Mouse (Mus musculus) hindbrain, postnatal 0 days (tissue): ENCODE results near the gene Mnd1. TPM values are rescaled to one million over a fixed set of nuclear protein-coding genes. Genes with fewer than 3 reads are reported as not detected.
A peak's percentile ranks its signal among the peaks of the same experiment; 100 is the strongest.

ENCODE experiments used
- ATAC-seq: fragments of 200-750 bp; cut with Nextera tagmentation; 2 replicates; pipeline ENCODE4 v1.8.0; 2017; ENCODE audit warnings: mild to moderate bottlenecking, moderate TSS enrichment, moderate library complexity
- DNase-seq: peaks from one replicate; pipeline ENCODE4 v3.0.0-alpha.2; 2015; ENCODE audit warnings: low spot score
- H3K27ac ChIP-seq: fragments of 300-500 bp; sonication (generic); 2 replicates; pipeline ENCODE4 v1.5.1; 2014; ENCODE audit warnings: mild to moderate bottlenecking
- H3K27me3 ChIP-seq: fragments of 300-500 bp; sonication (generic); 2 replicates; pipeline ENCODE4 v1.6.1; 2014; ENCODE audit warnings: low read length, mixed read lengths; ENCODE audit not compliant: insufficient read depth
- H3K36me3 ChIP-seq: fragments of 300-500 bp; sonication (generic); 2 replicates; pipeline ENCODE4 v1.6.1; 2014; ENCODE audit warnings: low read length, mixed read lengths; ENCODE audit not compliant: insufficient read depth
- H3K4me1 ChIP-seq: fragments of 300-500 bp; sonication (generic); 2 replicates; pipeline ENCODE4 v1.6.1; 2014; ENCODE audit warnings: antibody characterized with exemption, low read length, mixed read lengths; ENCODE audit not compliant: insufficient read depth
- H3K4me2 ChIP-seq: fragments of 300-500 bp; sonication (generic); 2 replicates; pipeline ENCODE4 v1.6.1; 2014; ENCODE audit warnings: low read depth, mild to moderate bottlenecking, low read length, moderate library complexity, mixed read lengths
- H3K4me3 ChIP-seq: fragments of 300-500 bp; sonication (generic); 2 replicates; pipeline ENCODE4 v1.5.1; 2014; ENCODE audit warnings: low read length
- H3K9ac ChIP-seq: fragments of 300-500 bp; sonication (generic); replicated peaks from 2 replicates; pipeline ENCODE4 v1.6.1; 2014; ENCODE audit warnings: mild to moderate bottlenecking, low read length, moderate library complexity, mixed read lengths
- H3K9me3 ChIP-seq: fragments of 300-500 bp; sonication (generic); 2 replicates; pipeline ENCODE4 v1.6.1; 2016; ENCODE audit warnings: low read length, mixed read lengths
- CTCF ChIP-seq: IDR thresholded peaks from 2 replicates; pipeline ENCODE4 v1.5.1; 2016; ENCODE audit warnings: antibody characterized with exemption, control low read depth, low read depth
- WGBS: fragments of 180-500 bp; shearing (Covaris S2); extraction: QIAGEN DNeasy Blood & Tissue Kit; methylation state at CpG from one replicate; pipeline ENCODE4 v1.1.7; 2014; 5-methylcytosine and 5-hydroxymethylcytosine counted together
- polyA plus RNA-seq: library from polyadenylated mRNA; unstranded; fragments of >200 nt; fragmentation: Nextera tagmentation; extraction: Ambion mirVana; gene quantifications from 2 replicates; pipeline ENCODE4 v1.2.1, GENCODE M21; 2015
- total RNA-seq: library from RNA; depleted of rRNA; stranded (reverse); fragments of >200 nt; gene quantifications from 2 replicates; pipeline ENCODE4 v1.2.3, GENCODE M21; 2014; rRNA removed

Gene Mnd1
- total and polyA plus RNA-seq, 2 experiments from 2014 or later: 0.73 to 3.7 TPM

- ATAC-seq (no peak), DNase-seq (no peak)
- no peak for TF ChIP-seq CTCF
These were observed 113.8 kb downstream of the Mnd1 start for GRCm38 (mm10) chr3:84041739-84042138.

GRCm38 (mm10) chr3:84040476-84041082 lies 115.0 kb downstream of the Mnd1 start:
- Histone ChIP-seq H3K9ac (peak overlapping the region; percentile 90), H3K4me2 (peak overlapping the region; percentile 77), H3K36me3 (no peaks in the 10 kb centered on the region), H3K27ac (peak overlapping the region; percentile 91), H3K4me3 (peak overlapping the region; percentile 95), H3K9me3 (no peaks in the 10 kb centered on the region), H3K27me3 (no peaks in the 10 kb centered on the region), H3K4me1 (peaks cover 11% of the 10 kb centered on the region)
- no peak; the same call in none of the 2 replicates for ATAC-seq
- peak; percentile 70 for DNase-seq
- 3% methylated on average over 23 of the region's 23 CpGs for WGBS
- TF ChIP-seq CTCF: peak; percentile 29; the same call in 1 of the 2 replicates

More at GRCm38 (mm10) chr3:84041739-84042138, 113.8 kb downstream of the Mnd1 start:
- no peak overlapping the region for H3K4me3 ChIP-seq
- no peak overlapping the region for H3K9ac ChIP-seq
- no peak overlapping the region for H3K4me2 ChIP-seq
- 87% methylated on average over 8 of the region's 8 CpGs for WGBS
- H3K36me3 ChIP-seq: no peaks in the 10 kb centered on the region
- no peaks in the 10 kb centered on the region for H3K9me3 ChIP-seq
- H3K27ac ChIP-seq: no peak overlapping the region
- no peaks in the 10 kb centered on the region for H3K27me3 ChIP-seq
- peaks cover 11% of the 10 kb centered on the region for H3K4me1 ChIP-seq

- no peaks in the 10 kb centered on the region for H3K27me3 ChIP-seq
- H3K4me3 ChIP-seq: peak within 1 kb of the TSS; percentile 95
- peaks cover 11% of the 10 kb centered on the region for H3K4me1 ChIP-seq
- peak within 1 kb of the TSS; percentile 77 for H3K4me2 ChIP-seq
- H3K9me3 ChIP-seq: no peaks in the 10 kb centered on the region
- H3K36me3 ChIP-seq: no peaks in the 10 kb centered on the region
- WGBS: under 1% methylated on average over 80 of the region's 100 CpGs
- DNase-seq: peak; percentile 93
- no peak for TF ChIP-seq CTCF
- peak within 1 kb of the TSS; percentile 91 for H3K27ac ChIP-seq
- ATAC-seq: peak; percentile 94
- H3K9ac ChIP-seq: peak within 1 kb of the TSS; percentile 90
These were observed 115.7 kb downstream of the Mnd1 start, which contains the start of gene Tmem131l for GRCm38 (mm10) chr3:84039646-84040475. TSS of gene Tmem131l (minus strand) at chr3:84040175.

- peak; percentile 54 for DNase-seq
- H3K4me3 ChIP-seq: peak overlapping the region; percentile 95
- no peaks in the 10 kb centered on the region for H3K9me3 ChIP-seq
- peak overlapping the region; percentile 91 for H3K27ac ChIP-seq
- H3K4me1 ChIP-seq: peaks cover 11% of the 10 kb centered on the region
- WGBS: 2% methylated on average over 42 of the region's 42 CpGs
- no peaks in the 10 kb centered on the region for H3K27me3 ChIP-seq
- H3K4me2 ChIP-seq: peak overlapping the region; percentile 77
- H3K36me3 ChIP-seq: no peaks in the 10 kb centered on the region
- ATAC-seq: peak; percentile 38
- TF ChIP-seq CTCF: no peak
- peak overlapping the region; percentile 90 for H3K9ac ChIP-seq
These were observed 116.5 kb downstream of the Mnd1 start for GRCm38 (mm10) chr3:84038981-84039645.

- Histone ChIP-seq H3K27me3 (no peaks in the 10 kb centered on the region), H3K4me3 (peak overlapping the region; percentile 95), H3K4me1 (peaks cover 11% of the 10 kb centered on the region), H3K9me3 (no peaks in the 10 kb centered on the region), H3K9ac (peak overlapping the region; percentile 90; the same call in 1 of the 2 replicates), H3K36me3 (no peaks in the 10 kb centered on the region), H3K27ac (no peak overlapping the region), H3K4me2 (peak overlapping the region; percentile 77)
- DNase-seq (no peak), ATAC-seq (no peak)
- TF ChIP-seq CTCF: no peak
- 17% methylated on average over 1 of the region's 1 CpGs for WGBS
These were observed 117.5 kb downstream of the Mnd1 start for GRCm38 (mm10) chr3:84038126-84038525.

Other genes with a start within 250 kb of the Mnd1 start
- gene Tmem131l, start 115.6 kb downstream of the Mnd1 start, total RNA-seq: 28.4 and 33.2 TPM in 2 replicates
- 18.6 and 20.5 TPM in 2 replicates for gene Tmem131l, start 115.6 kb downstream of the Mnd1 start, polyA plus RNA-seq
- not detected in 2 replicates for gene Gm6525, start 18.3 kb upstream of the Mnd1 start, total RNA-seq
- gene Gm6525, start 18.3 kb upstream of the Mnd1 start, polyA plus RNA-seq: 2.3 and 2.8 TPM in 2 replicates
- 217 and 236 TPM in 2 replicates for gene Trim2, start 151.1 kb upstream of the Mnd1 start, total RNA-seq
- gene Trim2, start 151.1 kb upstream of the Mnd1 start, polyA plus RNA-seq: 116 and 130 TPM in 2 replicates